Mouse (Mus musculus) small intestine, adult 10 weeks (tissue): ENCODE measurements around the gene Rab29. TPM values are rescaled to one million over a fixed set of nuclear protein-coding genes. Genes with fewer than 3 reads are reported as not detected.

Experiments used
- polyA plus RNA-seq: library from polyadenylated mRNA; stranded (reverse); fragments of 350-450 nt; fragmentation: Illumina TruSeq; extraction: RNeasy Lipid Tissue Mini Kit (QIAGEN cat#74804); gene quantifications from one replicate; pipeline ENCODE4 v1.2.3, GENCODE M21; 2014; ENCODE audit warnings: low replicate concordance

Rab29 gene
- polyA plus RNA-seq: 1.6 TPM

DNA sequence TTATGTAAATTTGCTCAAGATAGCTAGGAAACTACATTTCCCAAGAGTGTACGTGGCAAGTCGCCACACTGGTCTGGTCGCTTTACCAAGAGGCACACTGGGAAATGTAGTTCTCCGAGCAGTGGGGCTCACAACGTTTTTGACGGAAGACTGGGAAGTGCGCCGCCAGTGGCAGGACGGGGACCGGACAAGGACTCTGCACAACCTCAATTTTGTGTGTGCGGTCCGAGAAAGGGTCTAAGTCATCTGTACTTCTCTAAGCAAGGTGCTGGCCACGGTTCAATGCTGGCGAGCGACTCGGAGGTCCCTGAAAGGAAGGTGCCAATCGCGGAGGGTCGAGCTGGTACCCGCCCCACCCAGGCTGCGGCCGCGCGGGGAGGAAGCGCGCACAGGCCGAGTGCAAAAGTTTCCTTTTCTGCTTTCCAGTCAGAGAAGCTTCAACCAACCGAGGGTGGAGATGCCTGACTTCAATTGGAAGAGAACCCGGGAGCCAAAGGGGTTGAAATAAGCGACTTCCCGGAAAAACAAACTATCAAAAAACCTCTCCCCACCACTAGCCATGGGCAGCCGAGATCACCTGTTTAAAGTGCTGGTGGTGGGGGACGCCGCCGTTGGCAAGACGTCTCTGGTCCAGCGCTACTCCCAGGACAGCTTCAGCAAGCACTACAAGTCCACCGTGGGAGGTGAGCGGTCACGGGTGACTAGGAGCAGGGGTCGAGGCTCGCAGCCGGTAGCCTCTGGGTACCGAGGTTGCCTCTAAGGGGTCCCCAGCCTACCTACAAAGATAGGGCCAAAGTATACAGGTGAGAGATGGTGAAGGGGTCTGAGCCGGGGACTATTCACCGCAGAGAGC lies at the start of gene Rab29:
Gene Rab29, plus strand, starts transcription at position 132 of the 853 bp plus-strand sequence.

DNA sequence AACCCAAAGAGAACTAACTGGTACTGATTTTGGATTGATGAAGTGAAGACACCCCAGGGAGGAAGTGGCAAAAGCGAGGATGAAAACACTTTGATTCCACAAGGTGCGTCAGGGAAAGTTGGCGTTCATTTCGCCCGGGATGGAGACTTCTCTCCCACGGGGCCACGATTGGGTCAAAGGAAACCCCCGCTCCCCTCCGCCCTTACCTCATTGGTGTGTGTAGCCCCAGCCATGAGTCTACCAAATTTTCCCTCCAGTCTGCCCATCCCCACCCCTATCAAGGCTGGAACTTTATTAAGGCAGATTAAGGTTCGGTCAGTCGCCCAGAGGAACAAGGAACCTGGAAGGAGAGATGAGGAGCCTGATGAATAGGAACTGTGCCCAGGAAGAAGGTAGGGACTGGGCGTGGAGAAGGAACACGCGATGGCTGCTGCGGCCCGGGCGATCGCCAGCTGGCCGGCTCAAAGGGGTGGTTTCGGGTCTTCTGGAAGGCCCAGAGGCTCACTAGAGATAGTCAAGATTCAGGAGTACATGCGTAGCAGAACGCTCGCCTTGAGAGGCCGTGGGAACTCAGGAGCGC lies 39.7 kb upstream of the Rab29 start, which contains the start of gene Slc41a1:
Gene Slc41a1, plus strand, starts transcription at position 287 of the 580 bp plus-strand sequence.

DNA sequence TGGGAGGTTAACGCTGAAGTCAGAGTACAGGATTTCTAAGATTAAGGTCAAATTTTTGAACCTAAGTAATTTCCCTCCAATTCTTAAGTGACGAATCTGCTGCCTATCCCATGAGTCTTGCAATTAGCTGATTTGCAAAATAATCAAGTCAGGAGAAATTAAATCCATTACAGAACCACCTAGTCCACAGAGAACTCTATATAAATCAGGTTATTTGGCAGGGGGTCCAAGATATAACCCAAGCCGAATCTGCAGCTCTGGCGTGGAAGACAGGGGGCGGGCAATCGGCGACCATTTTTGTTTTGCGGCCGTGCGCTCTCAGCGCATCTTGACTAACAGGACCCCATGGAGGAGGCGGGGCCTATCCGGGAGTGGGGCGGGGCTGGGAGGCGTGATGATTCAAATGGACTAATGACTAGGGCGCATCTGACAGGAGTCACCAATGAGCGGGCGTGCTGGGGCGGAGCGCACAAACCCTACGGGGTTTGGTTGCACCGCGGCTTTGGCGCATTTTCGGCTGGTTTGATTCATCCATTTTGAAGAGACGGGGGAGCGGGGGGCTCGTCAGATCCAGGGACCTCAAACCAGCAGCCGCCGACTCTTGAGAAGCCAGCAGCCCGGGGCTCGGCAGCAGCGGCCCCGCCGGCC lies 43.1 kb downstream of the Rab29 start, which contains the start of gene Nucks1:
Gene Nucks1, plus strand, starts transcription at position 534 of the 648 bp plus-strand sequence.

Other genes with a start within 250 kb of the Rab29 start
- 1.7 TPM for gene Ctse, start 228.9 kb upstream of the Rab29 start, polyA plus RNA-seq
- 2.6 TPM for gene Rab7b, start 178.5 kb upstream of the Rab29 start, polyA plus RNA-seq
- not detected for gene Slc26a9, start 123.2 kb upstream of the Rab29 start, polyA plus RNA-seq
- gene Pm20d1, start 69.8 kb upstream of the Rab29 start, polyA plus RNA-seq: 33.3 TPM
- gene Slc41a1, start 39.7 kb upstream of the Rab29 start, polyA plus RNA-seq: 1.9 TPM
- 66.8 TPM for gene Nucks1, start 43.3 kb downstream of the Rab29 start, polyA plus RNA-seq
- not detected for gene Slc45a3, start 95.7 kb downstream of the Rab29 start, polyA plus RNA-seq
- 36.5 TPM for gene Elk4, start 140.4 kb downstream of the Rab29 start, polyA plus RNA-seq
- gene Mfsd4a, start 200.8 kb downstream of the Rab29 start, polyA plus RNA-seq: 15.8 TPM